Mouse (Mus musculus) erythroblast, embryonic 14.5 days (primary cell): ENCODE results near the gene Ccdc144b. TPM values are rescaled to one million over a fixed set of nuclear protein-coding genes. Genes with fewer than 3 reads are reported as not detected.

ENCODE experiments used
- H3K27me3 ChIP-seq: 2 replicates; pipeline ENCODE4 v1.6.1; 2012; ENCODE audit warnings: inconsistent platforms; ENCODE audit not compliant: control insufficient read depth
- H3K36me3 ChIP-seq: 2 replicates; pipeline ENCODE4 v1.6.1; 2012; ENCODE audit warnings: mild to moderate bottlenecking, inconsistent platforms; ENCODE audit not compliant: control insufficient read depth
- H3K4me1 ChIP-seq: 2 replicates; pipeline ENCODE4 v1.6.1; 2012; ENCODE audit warnings: inconsistent platforms; ENCODE audit not compliant: control insufficient read depth
- H3K4me3 ChIP-seq: replicated peaks from 2 replicates; pipeline ENCODE3; 2012; ENCODE audit warnings: moderate library complexity, mild to moderate bottlenecking, inconsistent platforms
- H3K9me3 ChIP-seq: 2 replicates; pipeline ENCODE4 v1.6.1; 2012; ENCODE audit warnings: low read length, inconsistent platforms, mixed read lengths; ENCODE audit not compliant: control insufficient read depth
- GATA1 ChIP-seq: IDR thresholded peaks from 2 replicates; pipeline ENCODE4 v1.6.1; 2012; ENCODE audit warnings: low read length, inconsistent platforms, mixed read lengths
- TAL1 ChIP-seq: IDR thresholded peaks from 3 replicates; pipeline ENCODE4 v1.6.1; 2012; ENCODE audit warnings: low read length, inconsistent platforms, mixed read lengths
- polyA plus RNA-seq: library from polyadenylated mRNA; stranded (reverse); fragments of >175 nt; gene quantifications from 2 replicates; pipeline ENCODE4 v1.2.3, GENCODE M21; 2012

Gene Ccdc144b
- polyA plus RNA-seq, 1 experiment: not detected

GRCm38 (mm10) chr3:36000275-36001239 is 52.8 kb downstream of the Ccdc144b start, which contains the start of gene Mccc1:
Gene Mccc1, minus strand, starts transcription at chr3:36000678.
- Histone ChIP-seq H3K9me3 (no peaks in the 10 kb centered on the region), H3K36me3 (no peaks in the 10 kb centered on the region), H3K4me3 (peak within 1 kb of the TSS; percentile 91), H3K4me1 (peaks cover 15% of the 10 kb centered on the region), H3K27me3 (no peaks in the 10 kb centered on the region)
- TF ChIP-seq GATA1 (no peak), TAL1 (no peak)

DNA sequence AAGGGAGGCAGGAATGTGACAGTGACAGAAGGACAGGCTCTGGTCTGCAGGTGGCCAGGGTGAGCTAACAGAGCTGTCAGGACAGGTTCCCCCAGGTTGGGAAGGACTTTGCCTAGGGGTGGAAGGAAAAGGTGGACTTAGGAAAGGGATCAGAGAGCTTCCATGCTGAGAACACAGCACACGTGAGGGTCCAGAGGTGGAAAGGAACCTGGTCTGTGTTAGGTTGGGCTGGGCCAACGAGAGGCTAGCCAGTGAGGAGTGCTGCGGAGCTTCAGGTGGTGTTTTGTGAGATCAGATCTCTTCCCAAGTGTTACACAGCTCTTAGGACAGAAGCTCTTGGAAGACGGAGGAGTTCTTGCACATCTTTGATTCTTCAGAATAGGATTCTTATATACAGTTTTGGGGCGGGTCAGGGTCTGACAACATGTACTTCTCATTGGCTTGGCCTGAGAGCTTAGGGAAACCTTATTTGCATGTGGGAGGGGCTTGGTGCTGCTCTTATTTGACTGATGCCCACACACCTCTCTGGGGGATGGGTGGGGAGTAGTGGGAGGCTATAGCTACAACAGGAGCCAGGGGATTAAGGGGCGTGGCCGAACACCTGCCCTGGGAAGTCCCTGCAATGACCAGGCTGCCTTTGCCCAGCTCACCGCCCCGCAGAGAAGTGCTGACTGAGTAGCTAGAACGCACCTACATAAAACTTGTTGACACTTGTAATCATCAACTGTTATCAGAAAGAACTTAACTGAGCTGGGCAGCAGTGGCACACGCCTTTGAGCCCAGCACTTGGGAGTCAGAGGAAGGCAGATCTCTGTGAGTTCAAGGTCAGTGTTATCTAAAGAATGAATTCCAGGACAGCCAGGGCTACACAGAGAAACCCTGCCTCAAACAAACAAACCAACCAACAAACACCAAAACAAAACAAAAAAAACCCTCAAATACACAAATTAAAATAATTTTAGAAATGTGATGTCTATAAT is 58.5 kb downstream of the Ccdc144b start:
- H3K9me3 ChIP-seq: no peaks in the 10 kb centered on the region
- H3K4me3 ChIP-seq: no peak overlapping the region
- H3K36me3 ChIP-seq: peaks cover 5% of the 10 kb centered on the region
- H3K4me1 ChIP-seq: peaks cover 4% of the 10 kb centered on the region
- TF ChIP-seq GATA1 (no peak), TAL1 (no peak)
- no peaks in the 10 kb centered on the region for H3K27me3 ChIP-seq

DNA sequence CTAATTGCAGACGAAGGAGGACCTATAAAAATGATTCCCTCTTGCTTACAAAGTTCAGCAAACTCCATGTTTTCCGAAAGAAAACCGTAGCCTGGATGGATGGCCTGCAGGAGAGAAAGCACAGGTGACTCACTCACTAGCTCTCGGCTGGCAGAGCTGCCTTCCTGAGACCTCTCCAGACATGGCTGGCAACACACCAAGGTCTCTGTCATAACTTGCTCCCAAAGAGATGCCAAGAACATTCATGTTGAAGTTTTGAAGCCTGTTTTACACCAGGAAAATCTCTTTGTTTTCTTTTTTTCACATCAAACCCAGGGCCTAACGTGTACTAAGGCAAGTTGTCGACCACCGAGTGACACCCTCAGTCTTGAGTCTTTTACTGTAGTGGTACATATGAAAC is 62.6 kb downstream of the Ccdc144b start:
- Histone ChIP-seq H3K4me1 (no peaks in the 10 kb centered on the region; the same call in 1 of the 2 replicates), H3K27me3 (no peaks in the 10 kb centered on the region), H3K9me3 (no peaks in the 10 kb centered on the region), H3K36me3 (peaks cover 10% of the 10 kb centered on the region), H3K4me3 (no peak overlapping the region)
- no peak for TF ChIP-seq TAL1

GRCm38 (mm10) chr3:35988031-35988430 is 65.3 kb downstream of the Ccdc144b start:
- H3K36me3 ChIP-seq: peaks cover 9% of the 10 kb centered on the region
- H3K4me3 ChIP-seq: no peak overlapping the region
- no peaks in the 10 kb centered on the region for H3K9me3 ChIP-seq
- TF ChIP-seq GATA1: no peak
- no peak for TF ChIP-seq TAL1
- no peaks in the 10 kb centered on the region for H3K4me1 ChIP-seq
- H3K27me3 ChIP-seq: no peaks in the 10 kb centered on the region

DNA sequence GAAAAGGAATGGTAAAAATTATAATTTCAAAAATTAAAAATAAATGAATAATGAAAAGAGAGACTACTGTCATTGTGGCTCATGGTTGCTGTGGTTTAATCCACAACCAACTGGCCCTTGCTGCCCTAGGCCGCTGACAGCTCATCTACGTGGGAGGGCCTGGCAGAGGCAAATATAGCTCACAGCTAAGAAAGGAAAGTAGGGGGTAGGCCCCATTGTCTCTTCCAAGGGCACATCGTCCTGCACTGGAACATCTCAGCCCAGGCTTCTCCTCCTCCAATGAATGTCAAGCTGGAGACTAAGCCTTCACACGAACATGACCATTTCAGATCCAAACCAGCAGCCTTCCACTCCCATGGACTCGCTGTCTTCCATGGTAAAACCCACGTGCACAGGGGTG is 67.1 kb downstream of the Ccdc144b start:
- H3K27me3 ChIP-seq: no peaks in the 10 kb centered on the region
- no peak for TF ChIP-seq TAL1
- TF ChIP-seq GATA1: no peak
- no peak overlapping the region for H3K4me3 ChIP-seq
- no peaks in the 10 kb centered on the region for H3K4me1 ChIP-seq
- H3K9me3 ChIP-seq: no peaks in the 10 kb centered on the region
- peaks cover 10% of the 10 kb centered on the region for H3K36me3 ChIP-seq

DNA sequence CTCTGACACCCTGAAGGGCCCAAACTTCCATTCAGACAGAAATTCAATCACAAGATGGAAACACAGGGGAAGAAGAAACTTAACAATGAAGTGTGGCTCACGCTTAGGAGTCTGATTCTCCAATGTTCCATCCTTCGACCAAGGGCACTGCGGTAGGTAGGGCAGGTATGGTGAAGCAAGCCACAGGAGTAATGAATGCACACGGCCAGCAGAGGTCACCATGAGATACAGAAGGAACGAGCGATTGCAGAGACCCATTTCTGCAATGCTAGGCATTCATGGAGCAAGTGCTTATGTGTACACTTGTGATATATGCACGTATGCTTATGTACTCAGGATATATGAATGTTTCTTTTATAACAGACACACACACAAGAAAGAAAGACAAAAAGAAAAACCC is 79.8 kb downstream of the Ccdc144b start:
- Histone ChIP-seq H3K4me3 (no peak overlapping the region), H3K36me3 (peaks cover 13% of the 10 kb centered on the region), H3K4me1 (no peaks in the 10 kb centered on the region; the same call in none of the 2 replicates), H3K9me3 (no peaks in the 10 kb centered on the region), H3K27me3 (no peaks in the 10 kb centered on the region)
- TF ChIP-seq TAL1: no peak
- TF ChIP-seq GATA1: no peak

GRCm38 (mm10) chr3:35972985-35973384 is 80.4 kb downstream of the Ccdc144b start:
- no peaks in the 10 kb centered on the region for H3K27me3 ChIP-seq
- TF ChIP-seq TAL1: no peak
- no peak for TF ChIP-seq GATA1
- H3K9me3 ChIP-seq: no peaks in the 10 kb centered on the region
- no peak overlapping the region for H3K4me3 ChIP-seq
- no peaks in the 10 kb centered on the region; the same call in none of the 2 replicates for H3K4me1 ChIP-seq
- peaks cover 13% of the 10 kb centered on the region for H3K36me3 ChIP-seq

- Histone ChIP-seq H3K4me3 (no peak overlapping the region), H3K27me3 (no peaks in the 10 kb centered on the region), H3K36me3 (peaks cover 13% of the 10 kb centered on the region), H3K9me3 (no peaks in the 10 kb centered on the region), H3K4me1 (peaks cover 7% of the 10 kb centered on the region)
- TF ChIP-seq TAL1 (no peak), GATA1 (no peak)
Observed at GRCm38 (mm10) chr3:35971149-35971548, 82.2 kb downstream of the Ccdc144b start.
